Mouse (Mus musculus): ENCODE data around the gene Thumpd2.

The Thumpd2 gene

DNA sequence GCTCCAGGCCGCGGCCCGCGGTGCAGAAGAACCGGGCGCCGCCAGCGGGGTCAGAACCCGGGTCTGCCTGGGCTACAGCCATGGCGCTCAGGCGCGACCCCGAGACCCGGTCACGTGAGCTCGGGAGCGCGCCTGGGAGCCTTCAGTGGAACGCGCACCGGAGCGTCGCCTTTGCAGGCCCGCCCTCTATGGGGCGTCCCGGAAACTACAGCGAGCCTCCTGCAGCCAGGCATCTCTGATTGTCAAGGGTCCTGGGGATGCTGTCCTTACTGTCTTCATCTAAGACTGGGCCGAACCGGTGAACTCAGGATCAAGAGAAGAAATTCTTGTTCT, at the start of gene Thumpd2:
Gene Thumpd2, minus strand, starts transcription at position 104 of the 333 bp plus-strand sequence.
- DNase-seq: peak; percentile 88

DNA sequence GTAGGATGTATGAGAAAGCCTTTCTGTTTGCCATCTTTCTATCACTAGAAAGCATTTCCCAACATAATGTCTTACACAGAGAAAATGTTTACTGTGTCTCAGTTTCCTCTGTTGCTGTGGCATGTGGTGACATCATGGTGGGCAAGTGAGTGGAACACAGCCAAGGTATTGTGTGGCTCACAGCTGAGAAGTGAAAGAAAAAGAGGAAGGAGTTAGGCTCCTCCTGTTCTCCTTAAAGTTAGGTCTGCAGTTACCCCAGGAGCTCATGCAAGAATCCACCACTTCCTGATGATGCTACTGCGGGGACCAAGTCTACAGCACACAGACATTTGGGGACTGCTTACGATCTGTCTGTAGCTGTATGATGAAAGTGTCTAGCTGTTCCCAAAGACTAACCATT, 39.4 kb upstream of the Thumpd2 start:
- DNase-seq: peak; percentile 11

DNA sequence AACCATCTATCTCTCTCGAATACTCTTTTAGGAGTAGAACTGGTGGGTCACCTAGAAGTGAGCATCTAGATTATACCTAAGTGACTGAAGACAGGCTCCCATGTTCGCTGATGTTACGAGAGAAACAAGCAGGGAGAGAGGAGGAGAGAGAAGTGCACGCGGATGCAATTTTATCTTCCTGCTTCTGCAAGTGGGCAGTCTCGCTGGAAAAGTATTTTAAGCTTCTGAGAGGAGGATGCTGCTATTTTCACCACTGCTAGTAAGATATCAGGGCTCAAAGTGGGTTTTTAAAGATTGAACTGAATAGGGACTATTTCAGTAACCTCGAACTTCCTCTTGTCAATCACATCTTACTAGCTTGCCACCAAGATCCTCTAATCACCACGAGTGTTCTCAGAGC, 38.0 kb upstream of the Thumpd2 start:
- DNase-seq: no peak

DNA sequence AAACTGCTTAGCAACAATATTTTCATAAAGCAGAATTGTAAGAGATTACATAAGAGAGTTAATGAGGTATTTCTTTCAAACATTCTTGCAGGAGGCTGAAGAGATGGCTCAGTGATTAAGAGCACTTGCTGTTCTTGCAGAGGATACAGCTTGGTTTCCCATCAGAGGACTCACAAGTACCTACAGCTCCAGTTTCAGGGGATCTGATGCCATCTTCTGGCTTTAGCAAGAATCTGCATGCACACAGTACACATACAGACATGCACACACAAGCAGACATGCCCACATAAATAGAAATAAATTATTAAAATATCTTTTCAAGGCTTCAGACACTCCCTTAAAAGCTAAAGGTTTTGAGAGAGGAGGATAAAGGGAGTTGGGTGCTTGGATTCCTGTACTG, 33.6 kb upstream of the Thumpd2 start:
- no peak for DNase-seq

DNA sequence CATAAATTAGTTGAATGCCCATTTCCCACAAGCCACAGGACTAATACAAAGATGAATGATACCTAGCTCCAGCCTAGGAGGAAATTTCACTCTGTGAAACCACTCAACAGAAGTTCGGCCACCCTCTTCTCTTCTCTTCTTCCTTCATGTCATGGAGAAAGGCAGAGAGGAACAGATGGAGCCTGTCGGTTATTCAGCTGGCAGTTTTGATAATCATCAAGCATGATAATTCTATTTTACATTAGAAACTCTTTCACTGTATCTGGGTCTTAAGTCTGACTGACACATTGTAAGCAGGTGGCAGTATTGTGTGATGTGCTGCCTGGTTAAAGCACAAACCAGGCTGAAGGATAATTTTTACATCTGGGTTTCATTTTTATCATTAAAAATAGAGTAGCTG, 31.6 kb upstream of the Thumpd2 start:
- DNase-seq: no peak

DNA sequence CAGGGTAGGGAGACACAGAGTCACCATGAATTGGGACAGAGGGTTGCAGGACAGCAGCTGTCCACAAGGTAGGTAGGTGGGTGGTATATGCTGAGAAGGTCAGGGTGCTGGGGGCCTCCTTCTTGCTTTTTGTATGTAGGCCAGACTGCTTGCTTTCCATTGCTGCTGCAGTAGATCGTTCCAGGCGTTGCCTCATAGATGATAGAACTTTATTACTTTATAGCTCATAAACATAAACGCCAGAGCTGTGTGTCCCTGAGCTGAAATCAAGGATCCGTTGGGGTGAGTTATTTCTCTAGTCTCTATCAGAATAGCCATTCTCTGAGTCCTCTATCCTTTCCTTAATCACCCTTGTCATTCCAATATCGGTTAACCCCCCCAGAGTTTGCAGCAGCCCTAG, 27.9 kb upstream of the Thumpd2 start:
- DNase-seq: no peak

DNA sequence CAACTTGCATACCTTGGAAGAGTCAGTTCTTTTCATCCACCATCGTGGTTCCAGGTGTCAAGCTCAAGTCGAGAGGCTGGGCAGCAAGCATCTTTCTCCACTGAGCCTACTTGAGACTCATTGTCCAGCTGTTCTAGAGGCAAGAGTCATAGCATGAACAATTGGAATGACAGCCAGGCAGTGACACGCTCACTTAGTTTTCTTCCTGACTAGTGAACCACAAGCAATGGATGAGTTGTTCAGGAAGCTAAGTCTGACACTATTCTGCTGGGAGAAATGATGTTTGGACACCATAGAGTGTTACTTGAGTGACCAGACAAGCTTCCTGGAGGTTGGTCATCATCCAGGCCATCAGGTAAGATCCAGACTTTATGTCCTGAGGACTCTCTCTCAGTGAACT, 24.0 kb upstream of the Thumpd2 start:
- no peak for DNase-seq

DNA sequence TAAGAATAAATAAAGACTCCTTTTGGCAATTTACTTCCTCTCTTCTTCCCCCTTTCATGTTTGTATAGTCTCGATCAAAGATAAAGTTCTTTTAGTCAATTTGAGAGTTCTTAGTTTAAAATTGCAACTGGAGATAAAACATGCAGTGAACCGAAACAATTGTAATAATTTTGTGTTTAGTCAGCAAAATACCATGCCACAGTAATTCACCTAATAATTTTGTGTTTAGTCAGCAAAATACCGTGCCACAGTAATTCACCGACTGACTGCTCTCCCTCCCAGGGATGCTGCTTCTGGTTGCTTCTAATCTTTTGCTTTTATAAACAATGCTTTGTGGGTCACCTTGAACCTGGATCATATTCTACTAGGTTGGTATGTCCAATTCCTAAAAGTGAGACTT, 22.9 kb upstream of the Thumpd2 start:
- no peak for DNase-seq

DNA sequence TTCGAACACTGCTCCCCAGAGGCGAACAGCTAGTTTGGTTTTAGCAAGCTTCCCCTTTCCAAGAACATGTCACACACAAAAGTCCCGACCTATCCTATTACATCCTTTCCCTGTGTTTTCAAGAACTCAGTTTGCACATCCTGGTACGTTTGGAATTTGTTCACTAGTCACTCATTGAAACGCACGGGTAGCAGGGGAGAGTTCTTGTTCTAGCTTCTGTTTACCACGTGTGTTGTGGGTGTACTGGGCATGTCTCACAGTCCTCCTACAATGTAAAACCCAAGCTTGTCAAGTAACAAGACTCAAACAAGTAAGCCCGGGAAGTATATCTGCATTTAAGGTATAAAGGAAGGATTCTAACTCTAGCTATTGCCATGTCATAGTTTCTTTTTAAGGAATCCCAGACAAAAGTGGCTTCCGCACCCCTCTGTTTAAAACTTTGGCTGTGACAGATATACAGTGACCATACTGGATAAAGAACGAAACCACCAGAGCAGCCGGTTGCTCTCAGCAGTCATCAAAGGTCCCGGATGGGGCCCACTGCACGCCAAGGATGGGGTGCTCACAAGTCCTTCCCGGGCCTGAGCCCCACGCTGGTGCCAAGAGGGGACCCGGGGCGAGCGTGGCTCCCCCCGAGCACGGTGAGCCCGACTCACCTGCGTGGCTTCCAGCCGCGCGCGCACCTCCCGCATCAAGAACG, 453 bp downstream of the Thumpd2 start:
- DNase-seq: peak; percentile 50

DNA sequence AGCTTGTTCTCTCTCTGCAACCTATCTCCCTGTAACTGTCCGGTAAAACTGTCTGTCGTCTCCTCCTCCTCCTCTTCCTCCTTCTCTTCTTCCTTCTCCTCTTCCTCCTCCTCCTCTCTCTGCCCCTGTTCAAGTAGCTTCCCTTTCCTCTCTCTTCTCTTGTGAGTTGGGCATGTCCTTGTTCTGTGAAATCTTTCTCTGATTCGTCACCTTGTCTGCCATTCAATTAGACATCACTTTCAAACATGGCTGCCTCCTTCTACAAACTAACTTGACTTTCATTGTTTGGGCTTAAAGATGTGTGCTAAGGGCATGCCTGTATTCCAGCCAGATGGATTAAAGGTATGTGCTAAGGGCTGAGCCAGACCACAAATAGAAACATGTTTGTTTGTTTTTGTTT, 1.5 kb downstream of the Thumpd2 start:
- DNase-seq: no peak

DNA sequence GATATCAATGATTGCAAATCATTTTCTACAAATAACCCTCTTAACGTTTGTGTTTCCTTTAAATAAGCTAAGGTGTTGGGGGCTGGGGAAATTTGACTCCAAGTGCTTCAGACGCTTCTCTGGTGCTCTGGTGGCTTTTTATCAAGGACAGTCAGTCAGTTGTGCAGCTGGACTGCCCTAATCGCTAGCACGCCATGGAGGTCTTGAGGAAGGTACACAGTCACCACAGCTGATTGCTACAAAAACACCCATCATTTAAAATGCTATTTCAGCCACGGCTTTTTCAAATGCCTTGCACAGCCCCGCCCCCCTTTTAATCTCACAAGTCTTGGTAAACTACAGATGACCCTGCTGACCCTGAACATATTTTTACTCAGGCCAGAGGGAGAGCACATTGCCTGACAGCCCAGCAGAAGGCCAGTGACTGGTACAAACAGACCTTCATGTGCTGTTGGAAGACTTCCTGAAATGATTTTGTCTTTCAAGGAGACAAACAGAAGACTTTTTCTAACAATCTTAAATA, 2.5 kb downstream of the Thumpd2 start:
- DNase-seq: no peak

DNA sequence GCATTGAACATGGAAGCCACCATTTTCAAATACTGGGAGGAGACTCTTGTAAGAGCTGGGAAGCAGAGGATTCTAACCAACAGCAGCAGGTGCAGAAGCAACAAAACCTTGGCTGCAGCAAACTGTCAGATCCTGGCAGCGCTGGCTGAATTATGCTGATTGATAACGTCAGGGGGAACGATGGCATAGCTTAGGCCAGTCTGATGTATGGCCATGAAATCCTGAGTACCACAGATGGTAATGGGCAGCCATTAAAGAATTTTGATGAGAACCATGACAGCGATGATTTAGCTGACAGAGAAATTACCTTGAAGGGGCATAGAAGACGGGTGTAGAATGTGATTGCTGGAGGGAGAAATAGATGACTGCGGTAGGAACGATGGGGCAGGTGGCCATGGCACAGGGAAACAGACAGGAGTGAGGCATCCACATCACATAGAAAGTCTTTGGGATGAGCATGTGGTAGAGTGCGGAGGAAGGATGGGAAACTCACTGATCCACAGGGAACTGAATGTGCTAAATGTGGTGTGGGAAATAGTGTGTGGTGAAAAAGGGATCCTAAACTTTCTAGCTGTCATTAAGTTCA, 8.0 kb downstream of the Thumpd2 start:
- no peak for DNase-seq

DNA sequence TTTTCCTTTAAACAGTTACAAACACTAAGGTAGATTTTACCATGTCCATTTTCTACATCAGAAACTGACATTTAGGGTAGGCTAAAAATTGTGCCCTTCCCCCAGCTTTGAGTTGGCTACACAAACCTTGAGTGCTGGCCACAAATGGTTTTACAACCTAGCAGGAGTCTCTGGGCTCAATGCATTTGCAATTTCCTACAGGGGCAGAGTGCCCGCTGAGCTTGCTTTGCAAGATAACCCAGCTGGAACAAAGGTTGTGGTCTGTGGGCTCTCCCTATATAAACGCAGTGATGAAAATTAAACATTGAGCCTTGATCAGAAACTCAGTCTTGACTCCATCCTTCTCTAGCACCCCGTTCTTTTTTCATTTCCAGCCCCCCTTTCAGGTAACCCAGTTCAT, 8.8 kb downstream of the Thumpd2 start:
- no peak for DNase-seq

DNA sequence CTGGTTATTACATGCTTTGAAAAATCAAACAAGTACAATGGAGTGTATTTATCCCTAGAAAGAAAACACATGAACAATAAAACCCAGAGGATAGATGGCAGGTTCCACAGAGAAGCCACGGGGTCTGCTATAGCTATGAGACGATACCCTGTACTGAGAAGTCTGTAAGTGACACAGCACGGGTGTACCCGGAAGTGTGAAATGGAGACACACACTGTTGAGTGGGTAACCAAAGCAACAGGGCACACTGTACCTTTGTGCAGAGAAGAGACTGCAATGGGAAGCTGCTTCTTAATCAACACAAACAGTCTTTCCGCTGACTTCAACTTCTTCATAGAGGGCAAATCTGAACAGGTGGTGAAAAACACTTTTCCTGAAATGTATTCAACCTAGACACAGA, 9.4 kb downstream of the Thumpd2 start:
- no peak for DNase-seq

DNA sequence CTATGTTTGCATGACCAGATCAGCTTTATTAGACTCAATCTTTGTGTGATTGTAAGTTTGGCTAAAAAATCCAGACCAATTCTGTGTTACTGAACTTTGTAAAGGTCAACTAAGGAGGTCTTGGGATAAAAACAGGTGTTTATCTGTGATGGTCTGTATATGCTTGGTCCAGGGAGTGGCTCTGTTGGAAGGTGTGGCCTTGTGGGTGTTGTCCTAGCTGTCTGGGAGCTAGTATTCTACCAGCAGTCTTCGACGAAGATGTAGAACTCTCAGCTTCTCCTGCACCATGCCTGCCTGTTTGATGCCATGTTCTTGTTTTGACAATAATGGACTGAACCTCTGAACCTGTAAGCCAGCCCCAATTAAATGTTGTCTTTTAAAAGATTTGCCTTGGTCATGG, 11.6 kb downstream of the Thumpd2 start:
- DNase-seq: no peak

DNA sequence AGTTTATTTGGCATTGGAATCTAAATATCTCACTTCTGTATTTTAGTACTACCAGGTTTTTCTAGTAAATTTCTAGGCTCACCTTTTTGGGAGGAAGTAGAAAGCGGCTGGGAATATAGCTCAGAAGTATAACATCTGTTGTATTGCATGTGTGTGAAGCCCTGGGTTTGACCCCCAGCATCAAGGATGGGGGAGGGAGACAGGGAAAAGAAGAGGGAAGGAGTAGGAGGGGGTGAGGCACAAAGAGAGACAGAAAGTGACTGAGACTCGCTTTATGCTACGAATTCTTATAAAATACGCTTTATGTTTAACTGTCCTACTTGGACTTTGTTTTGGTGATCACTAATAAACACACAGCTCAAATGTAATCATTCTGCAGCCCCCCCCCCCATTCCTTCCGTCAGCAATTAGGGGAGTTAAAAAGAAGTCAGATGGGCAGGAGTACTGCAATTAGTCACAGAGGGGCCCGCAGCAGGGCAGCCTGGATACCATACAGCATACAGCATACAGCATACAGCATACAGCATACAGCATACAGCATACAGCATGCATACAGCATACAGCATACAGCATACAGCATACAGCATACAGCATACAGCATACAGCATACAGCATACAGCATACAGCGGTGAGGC, 16.8 kb downstream of the Thumpd2 start:
- DNase-seq: no peak

DNA sequence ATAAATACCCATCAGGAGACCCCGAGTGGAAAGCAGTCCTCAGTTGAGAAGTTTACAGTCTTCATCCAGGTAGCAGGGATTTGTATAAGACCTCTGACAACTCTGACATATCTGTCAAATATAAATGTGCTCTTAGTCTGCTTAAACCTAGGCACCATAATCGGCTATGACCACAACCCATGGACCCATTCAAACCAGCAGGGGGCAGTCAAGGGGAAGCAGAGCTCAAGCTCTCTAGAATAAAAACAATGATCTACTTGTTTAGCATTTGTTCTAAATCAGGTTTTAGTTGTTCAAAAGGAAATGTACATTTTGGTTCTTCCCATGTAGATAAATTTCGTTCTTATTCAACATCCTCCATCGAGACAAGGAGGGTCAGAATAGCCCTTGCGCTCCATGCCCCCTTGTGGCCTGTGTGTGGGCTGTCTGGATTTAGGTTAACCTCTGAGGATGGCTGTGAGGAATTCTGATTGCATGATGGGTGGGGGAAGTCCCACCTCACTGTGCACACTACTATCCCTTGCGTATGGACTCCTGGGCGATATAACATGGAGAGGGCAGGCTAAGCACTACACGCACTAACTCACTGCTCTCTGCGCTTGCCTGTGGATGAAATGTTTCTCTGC, 19.2 kb downstream of the Thumpd2 start:
- peak; percentile 49 for DNase-seq

DNA sequence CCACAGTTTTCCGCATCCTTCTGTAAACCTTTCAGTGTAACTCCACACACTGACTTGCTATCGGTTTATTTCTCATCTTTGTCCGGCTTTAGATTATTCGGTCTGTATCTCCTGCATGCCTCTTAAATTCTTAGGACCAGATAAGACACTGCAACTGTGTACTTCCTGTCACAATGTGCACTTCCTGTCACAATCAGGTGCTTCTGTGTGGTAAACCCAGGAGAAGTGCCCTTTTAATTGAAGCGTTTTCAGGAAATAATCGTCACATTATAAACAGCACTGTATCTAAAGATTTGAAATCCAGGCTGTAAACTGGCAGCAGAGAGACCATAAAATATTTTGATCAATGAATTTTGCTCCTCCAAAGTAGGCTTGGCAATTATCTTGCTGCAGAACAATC, 19.8 kb downstream of the Thumpd2 start:
- no peak for DNase-seq

DNA sequence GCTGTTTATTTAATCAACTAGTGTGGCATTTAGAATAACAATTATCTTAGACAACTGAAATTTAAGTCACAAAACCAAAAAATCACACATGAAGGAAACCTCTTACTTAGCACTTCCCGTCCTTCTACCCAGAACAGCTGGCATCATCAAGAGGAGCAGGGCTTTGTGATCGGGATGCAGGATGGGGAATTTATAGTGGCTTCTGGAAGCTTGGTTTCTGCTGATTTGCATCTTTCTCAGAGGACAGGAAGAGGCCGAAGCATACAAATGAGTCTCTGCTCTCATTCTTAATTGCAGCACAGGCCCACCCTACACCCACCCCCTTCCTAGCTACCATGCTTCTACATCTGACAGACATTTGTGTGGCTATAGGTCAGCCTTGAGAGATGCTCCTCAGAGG, 20.5 kb downstream of the Thumpd2 start:
- no peak for DNase-seq

DNA sequence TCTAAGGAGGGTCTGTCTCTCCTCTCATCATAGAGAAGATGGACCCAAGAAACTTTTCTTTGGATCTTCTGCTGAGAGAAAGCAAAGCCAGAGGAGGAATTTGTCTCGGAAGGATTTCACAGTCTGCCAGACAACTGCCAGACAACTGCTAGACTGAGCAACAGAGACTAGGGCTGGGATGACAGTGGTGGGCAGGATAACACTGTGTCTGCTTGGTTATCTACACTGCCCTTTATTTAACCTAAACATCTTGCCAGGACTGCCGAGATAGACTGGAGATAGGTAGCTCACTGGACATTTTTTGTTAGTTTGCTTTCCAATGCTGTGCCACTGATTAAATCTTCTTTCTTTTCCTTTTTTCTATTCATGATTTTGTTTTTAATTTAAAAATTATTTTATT, 23.2 kb downstream of the Thumpd2 start:
- DNase-seq: no peak

DNA sequence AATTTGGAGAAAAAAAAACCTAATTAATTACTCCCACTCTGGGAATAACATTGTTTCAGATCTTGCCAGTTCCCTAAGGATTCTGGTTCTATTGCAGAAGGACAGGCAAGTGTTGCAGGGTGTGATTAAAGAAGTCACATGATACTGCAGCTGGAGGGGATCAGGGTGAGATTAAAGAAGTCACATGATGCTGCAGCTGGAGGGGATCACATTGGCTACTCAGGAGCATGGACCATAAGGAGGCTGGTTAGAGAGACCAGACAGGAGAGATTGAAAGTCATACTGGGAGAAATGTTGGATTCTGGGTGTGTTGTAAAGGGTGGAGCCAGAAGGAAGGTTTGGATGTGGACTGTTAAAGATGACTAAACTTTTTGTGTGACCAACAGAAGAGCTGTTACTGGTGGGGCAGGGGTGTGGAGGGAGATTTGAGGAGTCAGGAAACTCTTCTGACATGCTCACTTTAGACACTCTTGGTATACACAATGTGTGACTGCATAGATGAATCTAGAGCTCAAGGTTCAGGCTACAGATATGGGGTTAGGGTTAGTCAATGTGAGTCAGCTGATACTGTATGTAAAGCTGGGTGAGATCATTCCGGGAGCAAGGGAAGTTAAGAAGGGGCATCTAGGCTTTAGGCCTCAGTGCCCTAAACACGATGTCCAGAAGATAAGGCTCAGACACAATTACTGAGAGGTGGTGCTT, 26.0 kb downstream of the Thumpd2 start:
- no peak for DNase-seq

DNA sequence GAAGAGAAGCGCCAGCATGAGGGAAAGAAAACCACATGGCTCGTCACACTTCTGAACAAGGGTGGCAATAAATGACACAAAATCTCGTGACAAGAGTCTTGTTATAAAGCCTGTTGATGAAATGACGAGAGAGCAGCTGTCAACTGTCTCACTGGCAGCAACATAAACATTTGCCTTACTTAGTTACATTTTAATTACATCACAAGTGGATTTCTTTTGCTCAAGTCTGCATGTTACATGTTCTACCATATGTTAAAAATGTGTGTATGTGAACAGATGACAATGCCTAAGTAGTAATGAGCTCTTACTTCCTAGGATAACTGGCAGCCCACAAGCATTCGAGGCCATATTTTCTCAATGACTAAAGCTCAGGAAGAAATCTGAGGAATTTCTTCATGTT, 29.5 kb downstream of the Thumpd2 start:
- DNase-seq: no peak

DNA sequence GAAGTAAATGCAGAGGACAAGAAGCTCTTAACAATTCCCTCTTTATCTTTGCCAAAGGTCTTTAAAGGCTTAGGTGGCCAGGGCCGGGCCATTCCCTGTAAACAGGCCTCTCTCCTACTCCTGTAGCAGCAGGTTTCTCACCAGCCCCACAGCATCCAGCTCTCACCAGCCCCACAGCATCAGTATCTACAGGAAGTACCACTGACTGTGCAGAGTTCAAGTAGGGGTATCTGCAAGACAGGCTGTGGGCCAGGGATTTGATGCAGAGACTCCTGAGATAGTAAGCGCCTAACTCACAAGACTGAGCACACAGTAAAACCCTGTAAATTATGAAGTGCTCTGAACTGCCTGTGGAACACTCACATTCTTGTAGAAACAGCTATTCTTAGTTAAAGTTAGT, 31.9 kb downstream of the Thumpd2 start:
- DNase-seq: no peak

All from kidney, adult 9 months (tissue).